In the genomic region with DNA sequence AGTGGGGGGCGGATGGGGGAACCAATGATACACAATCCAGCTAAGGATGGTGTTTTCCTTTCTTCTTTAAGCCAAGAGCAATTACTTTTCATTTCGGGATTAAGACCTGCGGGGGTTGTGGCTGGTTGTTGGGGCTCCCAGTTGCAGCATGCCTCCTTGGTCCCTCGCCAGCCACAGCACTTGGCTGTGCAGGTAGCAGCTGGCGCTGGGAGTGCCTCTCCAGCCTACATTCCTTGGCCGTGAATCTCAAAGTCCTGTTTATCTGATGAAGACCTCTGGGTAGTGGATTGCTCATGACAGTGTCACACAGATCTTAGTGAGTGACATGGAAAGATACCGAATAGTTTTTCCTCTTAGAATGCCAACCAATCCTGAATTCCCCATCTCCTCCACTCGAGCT, we compare ENCODE assay signal across 26 mouse cellular contexts. TPM values are rescaled to one million over a fixed set of nuclear protein-coding genes. Genes with fewer than 3 reads are reported as not detected.
A peak's percentile ranks its signal among the peaks of the same experiment; 100 is the strongest.
DNase-seq lines count a peak whose midpoint lies in the region; ATAC-seq and TF ChIP-seq lines count a peak whose summit lies in the region.
"Had no signal": no experiment of that assay in that cellular context is flagged by ENCODE, and none has a peak within 500 bp of the region (broad histone marks: within the 10 kb centered on the region; RNA-seq: fewer than 3 reads in every experiment).

No protein-coding gene starts in this region.

- H3K36me3 ChIP-seq in hindbrain, postnatal 0 days (ENCODE audit: insufficient read depth, low read length), result no peaks in the 10 kb centered on the region
- no peaks in the 10 kb centered on the region for H3K36me3 ChIP-seq in hindbrain, embryonic 12.5 days
- no peaks in the 10 kb centered on the region for H3K36me3 ChIP-seq in myocyte (ENCODE audit: control insufficient read depth, insufficient read depth)
- H3K36me3 ChIP-seq in midbrain, embryonic 14.5 days (ENCODE audit: control insufficient read depth, insufficient read depth, low read length), result no peaks in the 10 kb centered on the region
- H3K36me3 ChIP-seq: heart, embryonic 15.5 days; midbrain, embryonic 15.5 days had no signal

- H3K9ac ChIP-seq in hindbrain, postnatal 0 days (replicated peaks; ENCODE audit: low read length), result no peak overlapping the region
- no peak overlapping the region for H3K9ac ChIP-seq in hindbrain, embryonic 12.5 days
- H3K9ac ChIP-seq in midbrain, embryonic 14.5 days (replicated peaks; ENCODE audit: low read length), result no peak overlapping the region
- H3K9ac ChIP-seq: heart, embryonic 15.5 days; liver, postnatal 0 days; midbrain, embryonic 15.5 days had no signal

- 39% methylated on average over 8 of the region's 8 CpGs for WGBS in hindbrain, postnatal 0 days
- 69% methylated on average over 8 of the region's 8 CpGs for WGBS in hindbrain, embryonic 12.5 days
- WGBS in midbrain, embryonic 14.5 days, result 49% methylated on average over 8 of the region's 8 CpGs

- H3K9me3 ChIP-seq in hindbrain, postnatal 0 days (ENCODE audit: low read length), result no peaks in the 10 kb centered on the region
- 0 out of 2 replicates have a peak, but pooled peaks cover 3% of the 10 kb centered on the region for H3K9me3 ChIP-seq in hindbrain, embryonic 12.5 days (replicated peaks)
- no peaks in the 10 kb centered on the region for H3K9me3 ChIP-seq in midbrain, embryonic 14.5 days (ENCODE audit: control insufficient read depth, low read length)
- H3K9me3 ChIP-seq: heart, embryonic 15.5 days; midbrain, embryonic 15.5 days had no signal

- no peak for TF ChIP-seq CTCF in hindbrain, postnatal 0 days (IDR thresholded peaks at IDR 0.05; ENCODE audit: low read depth)

- H3K4me3 ChIP-seq in hindbrain, postnatal 0 days (ENCODE audit: low read length), result no peak overlapping the region
- no peak overlapping the region for H3K4me3 ChIP-seq in hindbrain, embryonic 12.5 days
- H3K4me3 ChIP-seq in myocyte, result no peak overlapping the region
- H3K4me3 ChIP-seq in midbrain, embryonic 14.5 days (replicated peaks; ENCODE audit: low read depth, low read length), result no peak overlapping the region
- H3K4me3 ChIP-seq: erythroblast, embryonic 14.5 days; heart, embryonic 15.5 days; layer of hippocampus, adult 2 months; megakaryocyte, embryonic 14.5 days; midbrain, embryonic 15.5 days had no signal

- no peaks in the 10 kb centered on the region for H3K4me1 ChIP-seq in hindbrain, postnatal 0 days (ENCODE audit: insufficient read depth, low read length)
- H3K4me1 ChIP-seq in hindbrain, embryonic 12.5 days, result peaks cover 7% of the 10 kb centered on the region; the same call in 1 of the 2 replicates
- H3K4me1 ChIP-seq in midbrain, embryonic 14.5 days (ENCODE audit: control insufficient read depth, insufficient read depth, low read length), result no peaks in the 10 kb centered on the region

- no peak for ATAC-seq in hindbrain, postnatal 0 days
- ATAC-seq in hindbrain, embryonic 12.5 days (ENCODE audit: low FRiP score), result no peak
- ATAC-seq in midbrain, embryonic 14.5 days (ENCODE audit: low FRiP score, low TSS enrichment), result no peak
- ATAC-seq: forebrain, embryonic 16.5 days; hindbrain, embryonic 16.5 days; intestine, postnatal 0 days; liver, postnatal 0 days; midbrain, embryonic 15.5 days had no signal

- H3K27me3 ChIP-seq in hindbrain, postnatal 0 days (ENCODE audit: insufficient read depth, low read length), result no peaks in the 10 kb centered on the region
- no peaks in the 10 kb centered on the region for H3K27me3 ChIP-seq in hindbrain, embryonic 12.5 days
- no peaks in the 10 kb centered on the region for H3K27me3 ChIP-seq in myocyte (ENCODE audit: control insufficient read depth, insufficient read depth, insufficient read length)
- H3K27me3 ChIP-seq in midbrain, embryonic 14.5 days (ENCODE audit: control insufficient read depth, insufficient read depth, low read length), result no peaks in the 10 kb centered on the region
- H3K27me3 ChIP-seq: heart, embryonic 15.5 days; megakaryocyte, embryonic 14.5 days; midbrain, embryonic 15.5 days had no signal

- H3K4me2 ChIP-seq in hindbrain, postnatal 0 days (ENCODE audit: low read depth, low read length), result no peak overlapping the region
- no peak overlapping the region for H3K4me2 ChIP-seq in hindbrain, embryonic 12.5 days (replicated peaks)
- peak overlapping the region; percentile 37 for H3K4me2 ChIP-seq in myocyte (ENCODE audit: low read depth)
- no peak overlapping the region for H3K4me2 ChIP-seq in midbrain, embryonic 14.5 days (ENCODE audit: low read length)
- H3K4me2 ChIP-seq: heart, embryonic 15.5 days; midbrain, embryonic 15.5 days had no signal

- no peaks in the 10 kb centered on the region for H3K79me2 ChIP-seq in myocyte (ENCODE audit: control insufficient read depth, insufficient read depth)

- H3K27ac ChIP-seq in hindbrain, postnatal 0 days, result no peak overlapping the region
- no peak overlapping the region for H3K27ac ChIP-seq in hindbrain, embryonic 12.5 days
- no peak overlapping the region for H3K27ac ChIP-seq in midbrain, embryonic 14.5 days (replicated peaks; ENCODE audit: low read depth, low read length)
- H3K27ac ChIP-seq: heart, embryonic 15.5 days; kidney, postnatal 0 days; layer of hippocampus, adult 2 months; midbrain, embryonic 15.5 days; stomach, postnatal 0 days had no signal

- no peak for TF ChIP-seq POLR2A in myocyte (IDR thresholded peaks at IDR 0.05; ENCODE audit: insufficient read length, low read depth)

- H3ac ChIP-seq in myocyte (ENCODE audit: control insufficient read depth, insufficient read length), result no peak overlapping the region

- peak; percentile 32 to 50 for DNase-seq in cerebellum, postnatal 10 days
- no peak for DNase-seq in cerebellum, postnatal 25 days
- DNase-seq in hindbrain, postnatal 0 days (ENCODE audit: low spot score), result peak; percentile 7
- DNase-seq in urinary bladder, postnatal 14 days (ENCODE audit: low spot score), result peak; percentile 59
- DNase-seq in urinary bladder, postnatal 10 days (ENCODE audit: low spot score), result no peak
- no peak for DNase-seq in midbrain, embryonic 14.5 days
- DNase-seq: adrenal gland, adult 2 months; cerebellum, postnatal 36 days; heart, postnatal 4 days; layer of hippocampus, postnatal 36 days; liver; liver, postnatal 0 days; lung, postnatal 14 days had no signal

TF ChIP-seq in myocyte, 11 proteins besides CTCF, POLR2A, EP300 and RAD21:
- TF ChIP-seq MYOG (IDR thresholded peaks at IDR 0.05; ENCODE audit: control insufficient read depth in 1 of 3, insufficient read depth in 1 of 3, insufficient read length in 2 of 3, low read depth in 2 of 3), result peak; percentile 76 to 96 (median 90)
- no peak for TF ChIP-seq E2F4 (IDR thresholded peaks at IDR 0.05; ENCODE audit: insufficient read depth)
- TF ChIP-seq USF1 (IDR thresholded peaks at IDR 0.05; ENCODE audit: low read depth), result no peak
- peak; percentile 23 for TF ChIP-seq TCF12 (IDR thresholded peaks at IDR 0.05; ENCODE audit: insufficient read depth, poor library complexity, severe bottlenecking)
- no peak for TF ChIP-seq MAX (IDR thresholded peaks at IDR 0.05; ENCODE audit: low read depth)
- TF ChIP-seq TCF3 (IDR thresholded peaks at IDR 0.05; ENCODE audit: insufficient read length, low read depth), result peak; percentile 82
- TF ChIP-seq SRF (IDR thresholded peaks at IDR 0.05; ENCODE audit: control insufficient read depth, insufficient read length, low read depth), result no peak
- TF ChIP-seq MYOD1 (IDR thresholded peaks at IDR 0.05; ENCODE audit: control insufficient read depth in 1 of 3, insufficient read length in 2 of 3, low read depth in 2 of 3), result peak in 2 of 3 experiments; percentile 90 to 97
- no peak for TF ChIP-seq REST (IDR thresholded peaks at IDR 0.05; ENCODE audit: insufficient read depth, insufficient read length)
- TF ChIP-seq CEBPB (IDR thresholded peaks at IDR 0.05; ENCODE audit: insufficient read depth, poor library complexity, severe bottlenecking), result no peak

RNA-seq across cellular contexts. Expression of a gene that starts 30.1 kb away (rescaled TPM):
- 125 and 126 TPM in 2 replicates for total RNA-seq in hindbrain, postnatal 0 days (2014; rRNA removed)
- polyA plus RNA-seq in hindbrain, postnatal 0 days (2015; fragmentation: Nextera tagmentation; extraction: Ambion mirVana), result 164 and 170 TPM in 2 replicates
- polyA plus RNA-seq in hindbrain, embryonic 12.5 days (2016; fragmentation: Nextera tagmentation; extraction: Ambion mirVana), result 46.8 and 53.8 TPM in 2 replicates
- polyA plus RNA-seq in myocyte (2012; fragmentation: generic; extraction: Trizol), result 7.4 TPM
- 91.2 and 123 TPM in 2 replicates for polyA plus RNA-seq in midbrain, embryonic 14.5 days (2014; fragmentation: Nextera tagmentation; extraction: Ambion mirVana)
- total RNA-seq: neutrophil, adult 5-6 weeks had no signal

Comparison
In these comparisons a context has a peak if more than half of its experiments do, and no peak if none do; other contexts are left out.
1. DNase-seq: peak in cerebellum, postnatal 10 days (2 of 2), hindbrain, postnatal 0 days (single experiment) and urinary bladder, postnatal 14 days (single experiment); none in cerebellum, postnatal 25 days (0 of 2), urinary bladder, postnatal 10 days (single experiment) and midbrain, embryonic 14.5 days (single experiment).